Mouse (Mus musculus) layer of hippocampus, adult 11-12 months (tissue): Measurements from ENCODE around the gene Anxa6.

Experiments
- DNase-seq: peaks from one replicate; pipeline ENCODE4 v3.0.0; 2022; ENCODE audit warnings: low spot score

The Anxa6 gene

GRCm38 (mm10) chr11:54929290-54929689, 104.0 kb downstream of the Anxa6 start:
- no peak for DNase-seq
